Mouse (Mus musculus) kidney, postnatal 36 days (tissue): ENCODE measurements around the gene Tmcc2.

Experiments
- DNase-seq, 2 experiments: peaks; one replicate each; pipeline ENCODE4 v3.0.0; 2021 to 2022; ENCODE audit warnings: mixed read lengths in 2 of 2

The Tmcc2 gene

GRCm38 (mm10) chr1:132390691-132391579 lies at the start of gene Tmcc2:
Tmcc2 (minus strand) TSS chr1:132391281.
- DNase-seq: peak in 1 of 2 experiments; percentile 45

- DNase-seq: no peak
These were observed 46.3 kb upstream of the Tmcc2 start for GRCm38 (mm10) chr1:132437389-132437788.

- no peak for DNase-seq
These were observed 45.9 kb upstream of the Tmcc2 start for GRCm38 (mm10) chr1:132436960-132437359.

GRCm38 (mm10) chr1:132436320-132436958 lies 45.4 kb upstream of the Tmcc2 start:
- DNase-seq: peak in 1 of 2 experiments; percentile 34

GRCm38 (mm10) chr1:132434032-132434431 lies 43.0 kb upstream of the Tmcc2 start:
- DNase-seq: no peak

GRCm38 (mm10) chr1:132433349-132433748 lies 42.3 kb upstream of the Tmcc2 start:
- no peak for DNase-seq

- DNase-seq: peak; percentile 79 to 86
These were observed 40.6 kb upstream of the Tmcc2 start for GRCm38 (mm10) chr1:132431716-132432115.

GRCm38 (mm10) chr1:132430818-132431217 lies 39.7 kb upstream of the Tmcc2 start:
- no peak for DNase-seq

GRCm38 (mm10) chr1:132425600-132425999 lies 34.5 kb upstream of the Tmcc2 start:
- no peak for DNase-seq

GRCm38 (mm10) chr1:132422912-132423696 lies 32.0 kb upstream of the Tmcc2 start:
- no peak for DNase-seq

GRCm38 (mm10) chr1:132420662-132421061 lies 29.6 kb upstream of the Tmcc2 start:
- DNase-seq: no peak

- no peak for DNase-seq
These were observed 29.1 kb upstream of the Tmcc2 start for GRCm38 (mm10) chr1:132420206-132420605.

- DNase-seq: peak; percentile 96
These were observed 26.5 kb upstream of the Tmcc2 start, which contains the start of gene Dstyk for GRCm38 (mm10) chr1:132417319-132418251. Dstyk (plus strand) TSS chr1:132417555.

- DNase-seq: no peak
These were observed 25.8 kb upstream of the Tmcc2 start for GRCm38 (mm10) chr1:132416943-132417290.

GRCm38 (mm10) chr1:132416244-132416942 lies 25.3 kb upstream of the Tmcc2 start:
- DNase-seq: no peak

GRCm38 (mm10) chr1:132410657-132411056 lies 19.6 kb upstream of the Tmcc2 start:
- no peak for DNase-seq

- no peak for DNase-seq
These were observed 10.8 kb upstream of the Tmcc2 start for GRCm38 (mm10) chr1:132401843-132402242.

GRCm38 (mm10) chr1:132400538-132400937 lies 9.5 kb upstream of the Tmcc2 start:
- DNase-seq: no peak

GRCm38 (mm10) chr1:132396705-132397104 lies 5.6 kb upstream of the Tmcc2 start:
- DNase-seq: no peak

- DNase-seq: no peak
These were observed 1.8 kb upstream of the Tmcc2 start for GRCm38 (mm10) chr1:132392872-132393271.

- DNase-seq: peak in 1 of 2 experiments; percentile 75
These were observed 520 bp upstream of the Tmcc2 start for GRCm38 (mm10) chr1:132391580-132392022.
